Comparison of ENCODE assay signal across 9 mouse cellular contexts in genomic region chr4:133690252-133690651, GRCm38 (mm10). TPM values are rescaled to one million over a fixed set of nuclear protein-coding genes. Genes with fewer than 3 reads are reported as not detected.
DNase-seq lines count a peak whose midpoint lies in the region; ATAC-seq and TF ChIP-seq lines count a peak whose summit lies in the region.
"Had no signal": no experiment of that assay in that cellular context is flagged by ENCODE, and none has a peak within 500 bp of the region (broad histone marks: within the 10 kb centered on the region; RNA-seq: fewer than 3 reads in every experiment).

No protein-coding gene starts in this region.

- H3K9me3 ChIP-seq in forebrain, embryonic 13.5 days (replicated peaks): no peaks in the 10 kb centered on the region
- no peaks in the 10 kb centered on the region for H3K9me3 ChIP-seq in forebrain, embryonic 12.5 days

- H3K79me2 ChIP-seq in C2C12 (ENCODE audit: control insufficient read depth, insufficient read depth): peaks cover 11% of the 10 kb centered on the region

- no peaks in the 10 kb centered on the region for H3K27me3 ChIP-seq in forebrain, embryonic 13.5 days
- H3K27me3 ChIP-seq in forebrain, embryonic 12.5 days: no peaks in the 10 kb centered on the region
- no peaks in the 10 kb centered on the region for H3K27me3 ChIP-seq in C2C12 (ENCODE audit: control insufficient read depth, insufficient read depth, insufficient read length)

- H3K4me2 ChIP-seq in forebrain, embryonic 13.5 days: no peak overlapping the region
- H3K4me2 ChIP-seq in forebrain, embryonic 12.5 days: no peak overlapping the region

- peak; percentile 48 to 59 for DNase-seq in heart, adult 9 months (ENCODE audit: low spot score in 2 of 2)
- DNase-seq in kidney, postnatal 14 days: peak; percentile 78
- no peak for DNase-seq in right cerebral cortex, postnatal 25 days
- DNase-seq in thymus, postnatal 14 days: no peak
- DNase-seq: right cerebral cortex, postnatal 14 days had no signal

- peaks cover 100% of the 10 kb centered on the region for H3K36me3 ChIP-seq in forebrain, embryonic 13.5 days (ENCODE audit: poor library complexity, severe bottlenecking)
- peaks cover 100% of the 10 kb centered on the region for H3K36me3 ChIP-seq in forebrain, embryonic 12.5 days (replicated peaks)
- H3K36me3 ChIP-seq in C2C12 (ENCODE audit: control insufficient read depth, insufficient read depth): peaks cover 97% of the 10 kb centered on the region

- peaks cover 26% of the 10 kb centered on the region for H3K4me1 ChIP-seq in forebrain, embryonic 13.5 days
- H3K4me1 ChIP-seq in forebrain, embryonic 12.5 days: peaks cover 8% of the 10 kb centered on the region; the same call in 1 of the 2 replicates

- WGBS in forebrain, embryonic 13.5 days: 35% methylated on average over 5 of the region's 5 CpGs
- 54% methylated on average over 5 of the region's 5 CpGs for WGBS in forebrain, embryonic 12.5 days

- ATAC-seq in forebrain, embryonic 13.5 days: 0 out of 2 replicates have a peak, but pooled peaks have one; percentile 24
- ATAC-seq in forebrain, embryonic 12.5 days (ENCODE audit: low FRiP score): no peak
- ATAC-seq in activated CD4-positive, CD25-positive, alpha-beta regulatory T cell, adult 4 months: no peak

- no peak overlapping the region for H3K4me3 ChIP-seq in forebrain, embryonic 13.5 days
- H3K4me3 ChIP-seq in forebrain, embryonic 12.5 days (replicated peaks): no peak overlapping the region
- no peak overlapping the region for H3K4me3 ChIP-seq in C2C12 (ENCODE audit: insufficient read depth, poor library complexity, severe bottlenecking)

- H3K27ac ChIP-seq in forebrain, embryonic 13.5 days: peak overlapping the region; percentile 75
- no peak overlapping the region for H3K27ac ChIP-seq in forebrain, embryonic 12.5 days

- no peak overlapping the region for H3K9ac ChIP-seq in forebrain, embryonic 13.5 days
- no peak overlapping the region for H3K9ac ChIP-seq in forebrain, embryonic 12.5 days

- peaks cover 4% of the 10 kb centered on the region for H3K79me3 ChIP-seq in C2C12 (ENCODE audit: low read depth)

- H3ac ChIP-seq in C2C12 (ENCODE audit: control insufficient read depth, insufficient read length, low read depth): no peak overlapping the region

- TF ChIP-seq CTCF in C2C12 (IDR thresholded peaks at IDR 0.05; ENCODE audit: control insufficient read depth, insufficient read depth, insufficient read length): no peak

TF ChIP-seq in C2C12, 6 proteins besides CTCF, POLR2A, EP300 and RAD21:
- TF ChIP-seq USF1 (IDR thresholded peaks at IDR 0.05; ENCODE audit: low read depth): peak; percentile 15
- TF ChIP-seq MAX (IDR thresholded peaks at IDR 0.05): no peak

RNA-seq across cellular contexts. Expression of gene Pigv, which starts 17.8 kb away (rescaled TPM):
- 13.6 and 14.5 TPM in 2 replicates for polyA plus RNA-seq in forebrain, embryonic 13.5 days (2015; fragmentation: Nextera tagmentation; extraction: Ambion mirVana)
- polyA plus RNA-seq in forebrain, embryonic 12.5 days (2016; fragmentation: Nextera tagmentation; extraction: Ambion mirVana): 17.3 and 18.0 TPM in 2 replicates
- polyA plus RNA-seq in C2C12 (2012; fragmentation: generic; extraction: Trizol): 7.3 TPM
- polyA plus RNA-seq in activated CD4-positive, CD25-positive, alpha-beta regulatory T cell, adult 4 months (2017; shearing (Covaris generic)): 10 to 100 TPM; 10.6 to 11.9 TPM

RNA-seq across cellular contexts. Expression of gene Zdhhc18, which starts 40.3 kb away (rescaled TPM):
- 3.2 and 4.6 TPM in 2 replicates for polyA plus RNA-seq in forebrain, embryonic 13.5 days (2015; fragmentation: Nextera tagmentation; extraction: Ambion mirVana)
- 2.8 and 4.6 TPM in 2 replicates for polyA plus RNA-seq in forebrain, embryonic 12.5 days (2016; fragmentation: Nextera tagmentation; extraction: Ambion mirVana)
- 14.3 TPM for polyA plus RNA-seq in C2C12 (2012; fragmentation: generic; extraction: Trizol)
- polyA plus RNA-seq in activated CD4-positive, CD25-positive, alpha-beta regulatory T cell, adult 4 months (2017; shearing (Covaris generic)): 10 to 100 TPM; 25.8 to 28.8 TPM

Comparison
In these comparisons a context has a peak if more than half of its experiments do, and no peak if none do; other contexts are left out.
1. DNase-seq: peak in heart, adult 9 months (2 of 2) and kidney, postnatal 14 days (single experiment); none in right cerebral cortex, postnatal 25 days (single experiment) and thymus, postnatal 14 days (single experiment).